Mouse (Mus musculus) kidney, postnatal 0 days (tissue): ENCODE results near the gene Itpr1. TPM values are rescaled to one million over a fixed set of nuclear protein-coding genes. Genes with fewer than 3 reads are reported as not detected.

Experiments used
- ATAC-seq: fragments of 200-750 bp; cut with Nextera tagmentation; replicated peaks from 2 replicates; pipeline ENCODE4 v1.8.0; 2017; ENCODE audit warnings: low read depth, moderate number of reproducible peaks, moderate TSS enrichment, moderate library complexity; ENCODE audit not compliant: low FRiP score
- DNase-seq: peaks from one replicate; pipeline ENCODE4 v3.0.0-alpha.2; 2016; ENCODE audit warnings: low spot score
- H3K27ac ChIP-seq: fragments of 300-500 bp; sonication (generic); 2 replicates; pipeline ENCODE4 v1.5.1; 2014; ENCODE audit warnings: mild to moderate bottlenecking
- H3K27me3 ChIP-seq: fragments of 300-500 bp; sonication (generic); 2 replicates; pipeline ENCODE4 v1.6.1; 2014; ENCODE audit warnings: low read length, mixed read lengths; ENCODE audit not compliant: insufficient read depth
- H3K36me3 ChIP-seq: fragments of 300-500 bp; sonication (generic); 2 replicates; pipeline ENCODE4 v1.6.1; 2014; ENCODE audit warnings: low read length, mixed read lengths; ENCODE audit not compliant: insufficient read depth
- H3K4me1 ChIP-seq: fragments of 300-500 bp; sonication (generic); replicated peaks from 2 replicates; pipeline ENCODE4 v1.6.1; 2014; ENCODE audit warnings: antibody characterized with exemption, low read length, mixed read lengths; ENCODE audit not compliant: insufficient read depth
- H3K4me2 ChIP-seq: fragments of 300-500 bp; sonication (generic); 2 replicates; pipeline ENCODE4 v1.6.1; 2014; ENCODE audit warnings: mild to moderate bottlenecking, low read length, moderate library complexity, mixed read lengths
- H3K4me3 ChIP-seq: fragments of 300-500 bp; sonication (generic); replicated peaks from 2 replicates; pipeline ENCODE4 v1.5.1; 2014; ENCODE audit warnings: low read depth, low read length
- H3K9ac ChIP-seq: fragments of 300-500 bp; sonication (generic); 2 replicates; pipeline ENCODE4 v1.6.1; 2014; ENCODE audit warnings: low read depth, low read length
- H3K9me3 ChIP-seq: fragments of 300-500 bp; sonication (generic); replicated peaks from 2 replicates; pipeline ENCODE4 v1.6.1; 2016; ENCODE audit warnings: low read length, inconsistent platforms, mixed read lengths
- CTCF ChIP-seq: IDR thresholded peaks from 2 replicates; pipeline ENCODE4 v1.5.1; 2016; ENCODE audit warnings: antibody characterized with exemption, low read depth, mild to moderate bottlenecking, moderate library complexity
- WGBS: fragments of 180-500 bp; shearing (Covaris S2); extraction: QIAGEN DNeasy Blood & Tissue Kit; methylation state at CpG from one replicate; pipeline ENCODE4 v1.1.7; 2014; 5-methylcytosine and 5-hydroxymethylcytosine counted together
- polyA plus RNA-seq: library from polyadenylated mRNA; unstranded; fragments of >200 nt; fragmentation: Nextera tagmentation; extraction: Ambion mirVana; gene quantifications from 2 replicates; pipeline ENCODE4 v1.2.1, GENCODE M21; 2015

Itpr1 gene
- polyA plus RNA-seq, 1 experiment from 2014 or later = 21.2 TPM

- H3K9ac ChIP-seq = no peak overlapping the region
- H3K9me3 ChIP-seq = no peaks in the 10 kb centered on the region
- no peak overlapping the region for H3K27ac ChIP-seq
- DNase-seq (no peak), ATAC-seq (no peak)
- 0 out of 2 replicates have a peak, but pooled peaks cover 4% of the 10 kb centered on the region for H3K4me1 ChIP-seq
- no peak overlapping the region for H3K4me3 ChIP-seq
- TF ChIP-seq CTCF = no peak
- H3K27me3 ChIP-seq = no peaks in the 10 kb centered on the region
- WGBS = 94% methylated on average over 1 of the region's 1 CpGs
- no peak overlapping the region for H3K4me2 ChIP-seq
- peaks cover 21% of the 10 kb centered on the region for H3K36me3 ChIP-seq
Measured at GRCm38 (mm10) chr6:108516248-108516647, 303.4 kb downstream of the Itpr1 start.

GRCm38 (mm10) chr6:108517241-108517981 lies 304.5 kb downstream of the Itpr1 start:
- Histone ChIP-seq H3K4me1 (0 out of 2 replicates have a peak, but pooled peaks cover 4% of the 10 kb centered on the region), H3K4me2 (no peak overlapping the region), H3K27me3 (no peaks in the 10 kb centered on the region), H3K9ac (no peak overlapping the region), H3K27ac (no peak overlapping the region), H3K4me3 (no peak overlapping the region), H3K9me3 (no peaks in the 10 kb centered on the region), H3K36me3 (peaks cover 21% of the 10 kb centered on the region)
- DNase-seq (no peak), ATAC-seq (no peak)
- TF ChIP-seq CTCF = no peak
- 59% methylated on average over 12 of the region's 12 CpGs for WGBS

- no peak overlapping the region for H3K9ac ChIP-seq
- no peak for TF ChIP-seq CTCF
- no peaks in the 10 kb centered on the region for H3K27me3 ChIP-seq
- no peaks in the 10 kb centered on the region for H3K9me3 ChIP-seq
- 90% methylated on average over 1 of the region's 1 CpGs for WGBS
- H3K4me3 ChIP-seq = no peak overlapping the region
- no peaks in the 10 kb centered on the region for H3K4me1 ChIP-seq
- peaks cover 21% of the 10 kb centered on the region for H3K36me3 ChIP-seq
- ATAC-seq (no peak), DNase-seq (no peak)
- no peak overlapping the region for H3K4me2 ChIP-seq
- no peak overlapping the region for H3K27ac ChIP-seq
Measured at GRCm38 (mm10) chr6:108517986-108518385, 305.1 kb downstream of the Itpr1 start.

- no peaks in the 10 kb centered on the region for H3K4me1 ChIP-seq
- no peak for ATAC-seq
- H3K4me2 ChIP-seq = no peak overlapping the region
- H3K9ac ChIP-seq = no peak overlapping the region
- H3K4me3 ChIP-seq = no peak overlapping the region
- WGBS = 53% methylated on average over 14 of the region's 14 CpGs
- no peaks in the 10 kb centered on the region for H3K27me3 ChIP-seq
- H3K27ac ChIP-seq = no peak overlapping the region
- peaks cover 21% of the 10 kb centered on the region for H3K36me3 ChIP-seq
- DNase-seq = no peak
- no peaks in the 10 kb centered on the region for H3K9me3 ChIP-seq
- no peak for TF ChIP-seq CTCF
Measured at GRCm38 (mm10) chr6:108518552-108518951, 305.7 kb downstream of the Itpr1 start.

GRCm38 (mm10) chr6:108519327-108519726 lies 306.4 kb downstream of the Itpr1 start:
- Histone ChIP-seq H3K9me3 (no peaks in the 10 kb centered on the region), H3K4me1 (no peaks in the 10 kb centered on the region), H3K27ac (no peak overlapping the region), H3K4me2 (no peak overlapping the region), H3K4me3 (no peak overlapping the region), H3K9ac (no peak overlapping the region), H3K36me3 (peaks cover 21% of the 10 kb centered on the region), H3K27me3 (no peaks in the 10 kb centered on the region)
- ATAC-seq = no peak
- WGBS = 87% methylated on average over 9 of the region's 9 CpGs
- no peak for DNase-seq
- TF ChIP-seq CTCF = no peak

- Histone ChIP-seq H3K27ac (peak overlapping the region; percentile 60), H3K4me1 (no peaks in the 10 kb centered on the region), H3K4me3 (no peak overlapping the region), H3K36me3 (peaks cover 16% of the 10 kb centered on the region), H3K27me3 (no peaks in the 10 kb centered on the region), H3K9me3 (no peaks in the 10 kb centered on the region), H3K9ac (no peak overlapping the region), H3K4me2 (no peak overlapping the region)
- no peak for ATAC-seq
- WGBS = 83% methylated on average over 16 of the region's 16 CpGs
- DNase-seq = no peak
- TF ChIP-seq CTCF = no peak
Measured at GRCm38 (mm10) chr6:108523956-108524616, 311.2 kb downstream of the Itpr1 start.
